Mouse (Mus musculus): ENCODE measurements around the gene Tdrd7. TPM values are rescaled to one million over a fixed set of nuclear protein-coding genes. Genes with fewer than 3 reads are reported as not detected.

Gene Tdrd7
- 18.8 and 21.5 TPM in 2 replicates for polyA plus RNA-seq (2015; fragmentation: Nextera tagmentation; extraction: Ambion mirVana)

DNA sequence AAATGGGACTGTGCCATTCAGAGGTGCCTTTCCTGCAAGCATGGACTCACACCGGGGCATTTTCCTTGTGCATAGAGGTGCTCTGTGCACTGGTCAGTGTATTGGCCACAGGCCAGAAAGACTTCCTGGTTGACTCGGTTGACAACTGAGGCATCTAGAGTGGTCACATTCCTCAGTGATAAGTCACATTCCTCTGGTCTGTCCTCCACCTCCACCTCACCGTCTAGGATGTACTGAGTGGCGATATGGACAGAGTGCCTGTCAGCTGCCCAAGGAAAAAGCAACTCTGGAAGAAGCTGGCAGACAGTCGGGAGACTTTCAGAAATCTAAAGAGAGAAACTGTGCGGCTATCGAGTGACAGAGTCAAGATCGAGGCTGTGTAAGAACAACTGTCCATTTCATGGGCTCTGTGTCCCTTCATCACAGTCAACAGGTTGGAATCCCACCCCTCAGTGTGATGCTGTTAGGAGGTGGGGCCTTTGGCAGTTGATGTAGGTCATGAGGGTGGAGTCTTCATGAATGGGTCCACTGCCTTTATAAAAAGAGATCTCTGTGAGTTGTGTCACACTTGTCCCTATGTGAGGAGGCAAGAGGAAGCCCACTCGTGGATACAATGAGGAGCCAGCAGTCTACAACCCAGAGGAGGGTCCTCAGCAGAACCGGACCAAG, at the start of gene Tdrd7:
TSS of gene Tdrd7 (plus strand) at position 564 of the 669 bp plus-strand sequence.
- peak; percentile 83 for ATAC-seq (ENCODE audit: low read depth)
- 29% methylated on average over 10 of the region's 10 CpGs for WGBS

DNA sequence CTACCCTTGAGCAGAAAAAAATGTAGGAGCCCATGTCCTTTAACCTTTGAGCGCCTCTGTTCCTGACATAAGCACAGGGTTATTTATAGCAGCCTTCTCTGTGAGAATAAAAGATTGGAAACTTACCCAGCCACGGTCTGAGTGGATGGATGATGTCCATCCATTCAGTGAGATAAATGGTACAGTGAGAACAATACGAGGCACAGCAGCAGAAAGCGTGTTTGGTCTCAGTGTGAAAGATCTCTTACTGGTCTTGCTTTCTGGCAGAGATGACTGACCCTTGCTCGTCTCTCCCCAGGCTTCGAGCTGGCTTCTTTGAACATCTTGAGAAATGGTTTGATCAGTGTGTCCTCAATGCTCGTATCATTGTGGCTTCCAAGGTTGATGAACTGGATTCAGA, 48.0 kb upstream of the Tdrd7 start:
- H3K36me3 ChIP-seq (ENCODE audit: control insufficient read depth, insufficient read depth, low read length) = no peaks in the 10 kb centered on the region
- no peak overlapping the region for H3K27ac ChIP-seq (ENCODE audit: low read length)
- H3K4me3 ChIP-seq (ENCODE audit: low read length) = no peak overlapping the region
- no peaks in the 10 kb centered on the region for H3K27me3 ChIP-seq (ENCODE audit: control insufficient read depth, insufficient read depth, low read depth, low read length)
- WGBS = 58% methylated on average over 7 of the region's 7 CpGs
- peak; percentile 26; the same call in 1 of the 2 replicates for ATAC-seq (ENCODE audit: low read depth)
- H3K4me1 ChIP-seq (replicated peaks; ENCODE audit: control insufficient read depth, insufficient read depth, low read length) = no peaks in the 10 kb centered on the region
- H3K9ac ChIP-seq (ENCODE audit: low read length) = no peak overlapping the region
- H3K4me2 ChIP-seq (ENCODE audit: low read depth, low read length) = no peak overlapping the region
- H3K9me3 ChIP-seq (ENCODE audit: control insufficient read depth, low read length) = no peaks in the 10 kb centered on the region

More for the DNA sequence above, at the start of gene Tdrd7:
- Histone ChIP-seq H3K4me1 (replicated peaks; ENCODE audit: control insufficient read depth, insufficient read depth, low read length) (peaks cover 13% of the 10 kb centered on the region), H3K4me3 (ENCODE audit: low read length) (peak within 1 kb of the TSS; percentile 7), H3K9ac (ENCODE audit: low read length) (0 out of 2 replicates have a peak within 1 kb of the TSS, but pooled peaks have one; percentile 6), H3K36me3 (ENCODE audit: control insufficient read depth, insufficient read depth, low read length) (no peaks in the 10 kb centered on the region), H3K27me3 (ENCODE audit: control insufficient read depth, insufficient read depth, low read depth, low read length) (no peaks in the 10 kb centered on the region), H3K4me2 (ENCODE audit: low read depth, low read length) (peak within 1 kb of the TSS; percentile 42), H3K27ac (ENCODE audit: low read length) (peak within 1 kb of the TSS; percentile 74), H3K9me3 (ENCODE audit: control insufficient read depth, low read length) (no peaks in the 10 kb centered on the region)

DNA sequence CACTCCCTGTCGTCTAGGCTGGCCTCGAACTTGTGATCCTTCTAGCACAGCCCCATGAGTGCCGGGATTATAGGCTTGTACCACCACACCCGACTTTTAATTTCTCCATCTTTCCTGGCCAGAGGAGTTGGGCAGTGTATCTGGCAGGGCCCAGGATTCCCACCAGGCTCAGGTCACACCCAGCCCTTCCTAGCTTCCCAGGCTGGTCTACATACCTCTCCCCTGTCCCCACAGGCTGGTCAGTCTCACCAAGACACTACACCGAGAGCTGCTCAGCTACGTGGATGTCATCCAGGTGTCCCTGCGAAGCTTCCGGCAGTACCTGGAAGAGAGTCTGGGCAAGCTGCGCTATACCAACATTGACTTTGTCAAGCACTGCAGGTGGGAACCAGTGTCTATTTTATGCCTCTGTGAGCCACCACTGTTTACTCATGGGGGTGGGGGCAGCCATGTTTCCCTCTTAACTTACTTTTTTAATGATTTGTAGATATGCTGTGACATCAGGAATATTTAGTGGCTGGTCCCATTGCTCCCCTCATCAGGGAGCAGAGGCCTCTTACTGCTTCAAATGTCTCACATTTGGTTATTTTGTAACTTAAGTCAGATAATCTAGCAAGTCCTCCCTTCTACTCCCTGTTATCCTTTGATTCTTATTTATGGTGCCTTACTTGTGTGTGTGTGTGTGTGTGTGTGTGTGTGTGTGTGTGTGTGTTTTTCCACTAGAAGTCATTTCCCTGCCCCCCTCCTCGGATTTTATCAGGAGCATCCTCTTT, 43.3 kb upstream of the Tdrd7 start:
- Histone ChIP-seq H3K4me1 (replicated peaks; ENCODE audit: control insufficient read depth, insufficient read depth, low read length) (no peaks in the 10 kb centered on the region), H3K27me3 (ENCODE audit: control insufficient read depth, insufficient read depth, low read depth, low read length) (no peaks in the 10 kb centered on the region), H3K9me3 (ENCODE audit: control insufficient read depth, low read length) (no peaks in the 10 kb centered on the region), H3K4me2 (ENCODE audit: low read depth, low read length) (no peak overlapping the region), H3K9ac (ENCODE audit: low read length) (no peak overlapping the region), H3K4me3 (ENCODE audit: low read length) (no peak overlapping the region), H3K27ac (ENCODE audit: low read length) (no peak overlapping the region), H3K36me3 (ENCODE audit: control insufficient read depth, insufficient read depth, low read length) (no peaks in the 10 kb centered on the region)
- 78% methylated on average over 10 of the region's 10 CpGs for WGBS
- no peak for ATAC-seq (ENCODE audit: low read depth)

DNA sequence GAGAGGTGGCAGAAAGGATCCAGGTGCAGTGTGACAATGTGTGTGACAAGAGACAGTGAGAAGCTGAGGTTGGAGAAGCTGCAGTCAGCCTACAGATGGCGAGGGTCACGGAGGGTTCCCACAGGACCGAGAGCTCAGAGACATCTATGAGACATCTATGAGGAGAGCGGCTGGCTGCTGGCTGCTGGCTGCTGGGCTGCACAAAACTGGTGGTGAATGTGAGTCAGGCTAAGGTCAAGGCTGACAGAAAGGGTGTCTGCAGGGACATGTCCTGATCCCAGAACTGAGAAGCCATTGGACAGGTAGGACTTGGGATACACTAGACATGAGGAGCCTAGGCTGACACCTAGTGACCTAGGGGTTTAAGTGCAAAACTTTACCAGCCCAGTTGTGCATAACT, 41.1 kb upstream of the Tdrd7 start:
- H3K4me2 ChIP-seq (ENCODE audit: low read depth, low read length) = no peak overlapping the region
- no peak for ATAC-seq (ENCODE audit: low read depth)
- H3K36me3 ChIP-seq (ENCODE audit: control insufficient read depth, insufficient read depth, low read length) = no peaks in the 10 kb centered on the region
- no peaks in the 10 kb centered on the region for H3K27me3 ChIP-seq (ENCODE audit: control insufficient read depth, insufficient read depth, low read depth, low read length)
- no peaks in the 10 kb centered on the region for H3K4me1 ChIP-seq (replicated peaks; ENCODE audit: control insufficient read depth, insufficient read depth, low read length)
- 80% methylated on average over 4 of the region's 4 CpGs for WGBS
- no peak overlapping the region for H3K4me3 ChIP-seq (ENCODE audit: low read length)
- H3K27ac ChIP-seq (ENCODE audit: low read length) = no peak overlapping the region
- no peaks in the 10 kb centered on the region for H3K9me3 ChIP-seq (ENCODE audit: control insufficient read depth, low read length)
- H3K9ac ChIP-seq (ENCODE audit: low read length) = no peak overlapping the region

DNA sequence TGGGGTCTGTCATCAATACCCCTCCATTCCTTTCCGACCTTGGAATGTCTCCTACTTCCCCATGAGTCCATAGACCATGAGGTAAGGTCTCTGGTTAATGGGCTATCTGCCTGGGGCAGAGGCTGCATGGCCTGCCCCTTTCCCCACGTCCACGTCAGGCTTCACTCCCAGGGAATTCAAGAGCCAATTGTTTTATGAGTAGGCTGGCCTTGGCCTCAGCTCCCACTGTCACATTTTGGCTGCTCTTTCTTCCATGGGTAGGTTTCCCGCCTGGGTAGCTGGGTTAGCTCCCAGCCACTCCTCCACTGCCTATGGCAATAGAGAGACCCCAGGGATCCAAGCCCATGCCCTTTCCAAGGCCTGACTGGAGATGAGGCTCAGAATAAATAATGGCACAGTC, 36.6 kb upstream of the Tdrd7 start:
- Histone ChIP-seq H3K4me3 (ENCODE audit: low read length) (no peak overlapping the region), H3K9me3 (ENCODE audit: control insufficient read depth, low read length) (no peaks in the 10 kb centered on the region), H3K9ac (ENCODE audit: low read length) (no peak overlapping the region), H3K4me1 (replicated peaks; ENCODE audit: control insufficient read depth, insufficient read depth, low read length) (no peaks in the 10 kb centered on the region), H3K36me3 (ENCODE audit: control insufficient read depth, insufficient read depth, low read length) (no peaks in the 10 kb centered on the region), H3K27me3 (ENCODE audit: control insufficient read depth, insufficient read depth, low read depth, low read length) (no peaks in the 10 kb centered on the region), H3K27ac (ENCODE audit: low read length) (no peak overlapping the region), H3K4me2 (ENCODE audit: low read depth, low read length) (no peak overlapping the region)
- no peak for ATAC-seq (ENCODE audit: low read depth)
- 67% methylated on average over 4 of the region's 4 CpGs for WGBS

DNA sequence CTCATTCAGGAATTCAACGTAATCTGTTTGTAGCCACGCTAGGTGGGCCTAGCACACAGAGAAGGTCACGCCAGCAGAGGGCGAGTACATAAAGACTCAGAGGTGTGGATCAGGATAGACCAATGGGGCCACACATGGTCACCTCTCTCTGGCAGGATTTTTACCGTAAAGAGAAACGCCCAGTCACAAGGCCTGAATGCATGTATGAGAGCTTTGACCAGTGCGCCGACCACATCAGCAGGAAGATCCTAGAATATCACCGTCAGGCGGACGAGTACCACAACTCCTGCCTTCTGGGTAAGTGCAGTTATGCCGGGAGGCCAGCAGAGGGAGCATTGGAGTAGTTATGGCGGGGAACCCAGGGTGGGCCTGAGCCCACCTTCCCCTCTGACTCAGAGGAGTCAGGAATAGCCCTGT, 23.5 kb upstream of the Tdrd7 start:
- peak; percentile 56; the same call in 1 of the 2 replicates for ATAC-seq (ENCODE audit: low read depth)
- 19% methylated on average over 13 of the region's 13 CpGs for WGBS
- Histone ChIP-seq H3K4me2 (ENCODE audit: low read depth, low read length) (no peak overlapping the region), H3K4me1 (replicated peaks; ENCODE audit: control insufficient read depth, insufficient read depth, low read length) (no peaks in the 10 kb centered on the region), H3K36me3 (ENCODE audit: control insufficient read depth, insufficient read depth, low read length) (no peaks in the 10 kb centered on the region), H3K27ac (ENCODE audit: low read length) (no peak overlapping the region), H3K4me3 (ENCODE audit: low read length) (no peak overlapping the region), H3K9me3 (ENCODE audit: control insufficient read depth, low read length) (no peaks in the 10 kb centered on the region), H3K27me3 (ENCODE audit: control insufficient read depth, insufficient read depth, low read depth, low read length) (no peaks in the 10 kb centered on the region), H3K9ac (ENCODE audit: low read length) (no peak overlapping the region)

DNA sequence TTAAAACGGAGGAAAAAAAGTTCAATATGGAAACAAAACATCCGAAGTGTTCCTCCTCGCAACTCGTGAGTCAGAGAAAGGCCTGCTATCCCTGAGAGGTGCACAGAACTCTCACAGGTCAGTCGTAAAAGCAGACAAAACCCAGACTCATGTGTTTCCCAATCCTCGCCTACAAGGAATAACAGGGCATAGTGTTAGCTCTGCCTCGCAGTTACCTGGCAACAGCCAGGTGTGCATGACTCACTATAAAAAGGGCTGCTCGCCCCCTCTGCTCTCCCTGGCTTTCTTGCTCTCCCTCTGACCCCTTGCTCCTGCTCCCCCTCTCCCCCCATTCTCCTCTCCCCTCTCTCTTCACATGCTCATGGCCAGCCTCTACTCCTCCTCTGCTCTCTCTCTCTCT, 17.4 kb upstream of the Tdrd7 start:
- no peaks in the 10 kb centered on the region for H3K9me3 ChIP-seq (ENCODE audit: control insufficient read depth, low read length)
- no peak overlapping the region for H3K9ac ChIP-seq (ENCODE audit: low read length)
- no peak overlapping the region for H3K4me3 ChIP-seq (ENCODE audit: low read length)
- no peaks in the 10 kb centered on the region for H3K36me3 ChIP-seq (ENCODE audit: control insufficient read depth, insufficient read depth, low read length)
- WGBS = 59% methylated on average over 8 of the region's 8 CpGs
- peaks cover 8% of the 10 kb centered on the region for H3K4me1 ChIP-seq (replicated peaks; ENCODE audit: control insufficient read depth, insufficient read depth, low read length)
- no peaks in the 10 kb centered on the region for H3K27me3 ChIP-seq (ENCODE audit: control insufficient read depth, insufficient read depth, low read depth, low read length)
- H3K27ac ChIP-seq (ENCODE audit: low read length) = no peak overlapping the region
- H3K4me2 ChIP-seq (ENCODE audit: low read depth, low read length) = no peak overlapping the region
- ATAC-seq (ENCODE audit: low read depth) = peak; percentile 65

DNA sequence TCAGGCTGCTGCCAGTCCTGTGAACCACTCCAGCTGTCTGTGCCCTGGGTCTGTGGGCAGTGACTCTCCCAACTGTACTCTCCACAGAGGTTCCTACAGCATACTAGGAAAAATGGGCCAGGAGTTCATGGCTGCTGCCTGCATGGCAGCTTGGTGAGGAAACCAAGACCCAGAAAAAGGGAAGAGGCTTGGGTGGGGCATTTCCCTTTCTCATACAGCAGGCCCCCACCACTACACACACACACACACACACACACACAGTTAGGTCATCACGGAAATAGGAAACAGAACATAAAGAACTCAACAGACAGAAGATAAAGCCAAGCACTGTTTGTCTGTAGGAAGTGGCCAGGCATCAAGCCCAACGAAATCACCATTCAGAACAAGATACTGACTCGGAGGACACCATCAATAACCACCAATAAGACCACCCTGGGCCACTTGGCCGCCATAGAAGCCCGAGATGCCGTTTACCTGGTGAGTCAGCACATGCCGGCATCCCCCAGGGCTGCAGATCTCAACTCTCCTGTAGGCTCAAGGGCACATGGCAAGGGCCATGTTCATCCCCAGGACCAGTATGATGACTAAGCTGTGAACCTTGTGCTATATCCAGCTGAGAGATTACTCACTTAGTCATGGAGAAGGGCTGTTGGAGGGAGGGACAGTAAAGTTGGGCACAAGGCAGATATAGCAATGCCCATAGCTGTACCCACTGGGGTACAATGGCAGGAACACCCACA, 15.9 kb upstream of the Tdrd7 start:
- no peaks in the 10 kb centered on the region for H3K36me3 ChIP-seq (ENCODE audit: control insufficient read depth, insufficient read depth, low read length)
- H3K4me1 ChIP-seq (replicated peaks; ENCODE audit: control insufficient read depth, insufficient read depth, low read length) = peaks cover 8% of the 10 kb centered on the region
- H3K27me3 ChIP-seq (ENCODE audit: control insufficient read depth, insufficient read depth, low read depth, low read length) = no peaks in the 10 kb centered on the region
- no peak overlapping the region for H3K9ac ChIP-seq (ENCODE audit: low read length)
- H3K4me3 ChIP-seq (ENCODE audit: low read length) = no peak overlapping the region
- WGBS = 69% methylated on average over 7 of the region's 7 CpGs
- no peak overlapping the region for H3K4me2 ChIP-seq (ENCODE audit: low read depth, low read length)
- H3K9me3 ChIP-seq (ENCODE audit: control insufficient read depth, low read length) = no peaks in the 10 kb centered on the region
- peak overlapping the region; percentile 58 for H3K27ac ChIP-seq (ENCODE audit: low read length)
- ATAC-seq (ENCODE audit: low read depth) = peak; percentile 53

DNA sequence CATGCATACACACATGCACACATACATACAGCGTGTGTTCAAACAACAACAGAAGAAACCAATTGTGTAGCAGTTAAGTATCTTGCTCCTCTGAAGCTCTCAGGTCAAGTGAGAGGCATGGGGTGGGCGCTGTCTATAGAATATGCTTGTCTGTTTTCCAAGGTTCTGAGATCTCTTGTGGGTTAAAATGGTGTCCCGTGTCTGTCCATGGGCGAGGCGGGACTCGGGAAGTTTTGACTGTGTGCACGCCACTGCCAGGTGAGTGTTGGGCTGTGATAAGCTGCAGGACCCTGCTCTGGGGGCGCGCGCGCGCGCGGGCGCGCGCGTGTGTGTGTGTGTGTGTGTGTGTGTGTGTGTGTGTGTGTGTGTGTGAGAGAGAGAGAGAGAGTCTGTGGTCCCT, 13.3 kb upstream of the Tdrd7 start:
- H3K4me3 ChIP-seq (ENCODE audit: low read length) = no peak overlapping the region
- H3K9me3 ChIP-seq (ENCODE audit: control insufficient read depth, low read length) = no peaks in the 10 kb centered on the region
- no peak overlapping the region for H3K27ac ChIP-seq (ENCODE audit: low read length)
- 95% methylated on average over 16 of the region's 18 CpGs for WGBS
- H3K9ac ChIP-seq (ENCODE audit: low read length) = no peak overlapping the region
- no peak for ATAC-seq (ENCODE audit: low read depth)
- peaks cover 8% of the 10 kb centered on the region for H3K4me1 ChIP-seq (replicated peaks; ENCODE audit: control insufficient read depth, insufficient read depth, low read length)
- H3K4me2 ChIP-seq (ENCODE audit: low read depth, low read length) = no peak overlapping the region
- H3K27me3 ChIP-seq (ENCODE audit: control insufficient read depth, insufficient read depth, low read depth, low read length) = no peaks in the 10 kb centered on the region
- H3K36me3 ChIP-seq (ENCODE audit: control insufficient read depth, insufficient read depth, low read length) = no peaks in the 10 kb centered on the region

Data from lung, embryonic 16.5 days (tissue).